19 mouse cellular contexts compared by ENCODE assay signal in genomic region chr8:13205311-13205710, GRCm38 (mm10). TPM values are rescaled to one million over a fixed set of nuclear protein-coding genes. Genes with fewer than 3 reads are reported as not detected.
A peak's percentile ranks its signal among the peaks of the same experiment; 100 is the strongest.
DNase-seq lines count a peak whose midpoint lies in the region; ATAC-seq and TF ChIP-seq lines count a peak whose summit lies in the region.
"Had no signal": no experiment of that assay in that cellular context is flagged by ENCODE, and none has a peak within 500 bp of the region (broad histone marks: within the 10 kb centered on the region; RNA-seq: fewer than 3 reads in every experiment).

No protein-coding gene starts in this region.

- H3K4me2 ChIP-seq in liver, embryonic 16.5 days (ENCODE audit: low read depth, low read length) = no peak overlapping the region
- H3K4me2 ChIP-seq: forebrain, embryonic 13.5 days; hindbrain, embryonic 12.5 days; kidney, embryonic 15.5 days had no signal

- H3K27me3 ChIP-seq in liver, embryonic 16.5 days (ENCODE audit: control insufficient read depth, insufficient read depth, low read depth, low read length) = no peaks in the 10 kb centered on the region; the same call in 1 of the 2 replicates
- H3K27me3 ChIP-seq in small intestine, adult 2 months (ENCODE audit: control insufficient read depth, insufficient read depth, low read length) = no peaks in the 10 kb centered on the region

- H3K36me3 ChIP-seq in liver, embryonic 16.5 days (ENCODE audit: control insufficient read depth, insufficient read depth) = no peaks in the 10 kb centered on the region
- H3K36me3 ChIP-seq in small intestine, adult 2 months (ENCODE audit: control insufficient read depth, insufficient read depth, low read length) = 0 out of 2 replicates have a peak, but pooled peaks cover 1% of the 10 kb centered on the region
- H3K36me3 ChIP-seq: G1E; hindbrain, embryonic 12.5 days; kidney, embryonic 15.5 days; midbrain, embryonic 10.5 days had no signal

- peaks cover 15% of the 10 kb centered on the region; the same call in 1 of the 2 replicates for H3K4me1 ChIP-seq in brown adipose tissue, adult 24 weeks (ENCODE audit: control insufficient read depth, insufficient read depth, insufficient read length, low read length)
- peaks cover 70% of the 10 kb centered on the region for H3K4me1 ChIP-seq in liver, embryonic 16.5 days (ENCODE audit: control insufficient read depth, low read depth, low read length)
- peaks cover 23% of the 10 kb centered on the region for H3K4me1 ChIP-seq in small intestine, adult 2 months (ENCODE audit: control insufficient read depth, insufficient read depth, insufficient read length, low read length)

- peak overlapping the region; percentile 76 for H3K27ac ChIP-seq in brown adipose tissue, adult 24 weeks (replicated peaks; ENCODE audit: low read depth, low read length)
- H3K27ac ChIP-seq in liver, embryonic 16.5 days (ENCODE audit: low read length) = peak overlapping the region; percentile 76
- peak overlapping the region; percentile 45; the same call in 1 of the 2 replicates for H3K27ac ChIP-seq in small intestine, adult 2 months (ENCODE audit: insufficient read depth, low read depth, low read length)
- H3K27ac ChIP-seq: forebrain, embryonic 13.5 days; hindbrain, embryonic 12.5 days; kidney, embryonic 15.5 days; midbrain, embryonic 10.5 days had no signal

- H3K4me3 ChIP-seq in brown adipose tissue, adult 24 weeks (ENCODE audit: insufficient read depth, low read depth, low read length) = no peak overlapping the region
- H3K4me3 ChIP-seq in liver, embryonic 16.5 days (ENCODE audit: low read depth, low read length) = no peak overlapping the region
- no peak overlapping the region for H3K4me3 ChIP-seq in small intestine, adult 2 months (ENCODE audit: low read depth, low read length)
- H3K4me3 ChIP-seq: forebrain, embryonic 13.5 days; hindbrain, embryonic 12.5 days; kidney, embryonic 15.5 days; midbrain, embryonic 10.5 days had no signal

- no peak for TF ChIP-seq CTCF in small intestine, adult 2 months (IDR thresholded peaks at IDR 0.05; ENCODE audit: extremely low read depth, insufficient read length, insufficient replicate concordance, low read depth, low read length)

- H3K9ac ChIP-seq in liver, embryonic 16.5 days (ENCODE audit: low read depth, low read length) = no peak overlapping the region; the same call in 1 of the 2 replicates
- H3K9ac ChIP-seq: forebrain, embryonic 13.5 days; hindbrain, embryonic 12.5 days; kidney, embryonic 15.5 days had no signal

- 91% methylated on average over 5 of the region's 5 CpGs for WGBS in liver, embryonic 16.5 days (ENCODE audit: insufficient replicate concordance)
- 75% methylated on average over 5 of the region's 5 CpGs for WGBS in small intestine, adult 2 months

- no peaks in the 10 kb centered on the region for H3K9me3 ChIP-seq in liver, embryonic 16.5 days (replicated peaks; ENCODE audit: control insufficient read depth, low read length)
- H3K9me3 ChIP-seq: forebrain, embryonic 13.5 days; hindbrain, embryonic 12.5 days; kidney, embryonic 15.5 days; midbrain, embryonic 10.5 days had no signal

- no peak for TF ChIP-seq POLR2A in small intestine, adult 2 months (IDR thresholded peaks at IDR 0.05; ENCODE audit: low read depth, low read length)

- peak; percentile 24 for DNase-seq in kidney, postnatal 14 days
- no peak for DNase-seq in kidney, adult 9 months
- no peak for DNase-seq in left cerebral cortex, adult 11 months (ENCODE audit: low spot score)
- no peak for DNase-seq in right cerebral cortex, postnatal 36 days (ENCODE audit: low spot score in 2 of 2)
- DNase-seq: adrenal gland, postnatal 10 days; cerebellum, postnatal 36 days; gastrocnemius, postnatal 25 days; heart, postnatal 10 days; thymus, adult 18-20 months; thymus, postnatal 4 days had no signal

- ATAC-seq in liver, embryonic 16.5 days (ENCODE audit: low read depth) = no peak
- ATAC-seq: activated CD4-positive, CD25-positive, alpha-beta regulatory T cell, adult 4 months; forebrain, embryonic 13.5 days had no signal

RNA-seq across cellular contexts. Expression of gene Grtp1, which starts 4.9 kb away (rescaled TPM):
- 33.7 and 45.2 TPM in 2 replicates for polyA plus RNA-seq in brown adipose tissue, adult 24 weeks (2012; ENCODE audit: insufficient read depth, insufficient read length, missing spikeins)
- polyA plus RNA-seq in liver, embryonic 16.5 days (2015; fragmentation: Nextera tagmentation; extraction: Ambion mirVana) = 6.8 and 8.8 TPM in 2 replicates
- 22.5 and 58.8 TPM in 2 replicates for polyA plus RNA-seq in small intestine, adult 2 months (2012; rRNA removed)

RNA-seq across cellular contexts. Expression of gene Lamp1, which starts 46.4 kb away (rescaled TPM):
- polyA plus RNA-seq in brown adipose tissue, adult 24 weeks (2012; ENCODE audit: insufficient read depth, insufficient read length, missing spikeins) = 398 and 413 TPM in 2 replicates
- 181 and 197 TPM in 2 replicates for polyA plus RNA-seq in liver, embryonic 16.5 days (2015; fragmentation: Nextera tagmentation; extraction: Ambion mirVana)
- polyA plus RNA-seq in small intestine, adult 2 months (2012; rRNA removed) = 355 and 658 TPM in 2 replicates

RNA-seq across cellular contexts. Expression of gene Adprhl1, which starts 48.7 kb away (rescaled TPM):
- polyA plus RNA-seq in brown adipose tissue, adult 24 weeks (2012; ENCODE audit: insufficient read depth, insufficient read length, missing spikeins) = 15.6 and 22.8 TPM in 2 replicates
- polyA plus RNA-seq in liver, embryonic 16.5 days (2015; fragmentation: Nextera tagmentation; extraction: Ambion mirVana) = 0.34 and 0.77 TPM in 2 replicates
- not detected in 2 replicates for polyA plus RNA-seq in small intestine, adult 2 months (2012; rRNA removed)
- polyA plus RNA-seq: activated CD4-positive, CD25-positive, alpha-beta regulatory T cell, adult 4 months; forebrain, embryonic 13.5 days; G1E; midbrain, embryonic 10.5 days had no signal
